Mouse (Mus musculus) liver, embryonic 16.5 days (tissue): ENCODE measurements at regions not wholly inside any gene's neighbourhood (a gene's known extent, or its start where the extent isn't known, plus 50 kb on each side); places are given as distances from the start of the nearest gene placed in this dataset.

ENCODE experiments used
- ATAC-seq: fragments of 200-750 bp; cut with Nextera tagmentation; 2 replicates; pipeline ENCODE4 v1.8.0; 2017; ENCODE audit warnings: low read depth, mild to moderate bottlenecking, moderate number of reproducible peaks, moderate library complexity
- H3K27ac ChIP-seq: fragments of 300-500 bp; sonication (generic); 2 replicates; pipeline ENCODE4 v1.5.1; 2014; ENCODE audit warnings: mild to moderate bottlenecking, low read length
- H3K27me3 ChIP-seq: fragments of 300-500 bp; sonication (generic); 2 replicates; pipeline ENCODE4 v1.6.1; 2014; ENCODE audit warnings: low read depth, low read length, mixed read lengths; ENCODE audit not compliant: control insufficient read depth, insufficient read depth
- H3K36me3 ChIP-seq: fragments of 300-500 bp; sonication (generic); 2 replicates; pipeline ENCODE4 v1.6.1; 2014; ENCODE audit warnings: mild to moderate bottlenecking; ENCODE audit not compliant: control insufficient read depth, insufficient read depth
- H3K4me1 ChIP-seq: fragments of 300-500 bp; sonication (generic); 2 replicates; pipeline ENCODE4 v1.6.1; 2014; ENCODE audit warnings: low read depth, low read length, mixed read lengths; ENCODE audit not compliant: control insufficient read depth
- H3K4me2 ChIP-seq: fragments of 300-500 bp; sonication (generic); 2 replicates; pipeline ENCODE4 v1.6.1; 2014; ENCODE audit warnings: low read depth, low read length, mixed read lengths
- H3K4me3 ChIP-seq: fragments of 300-500 bp; sonication (generic); 2 replicates; pipeline ENCODE4 v1.5.1; 2014; ENCODE audit warnings: low read depth, mild to moderate bottlenecking, low read length
- H3K9ac ChIP-seq: fragments of 300-500 bp; sonication (generic); 2 replicates; pipeline ENCODE4 v1.6.1; 2014; ENCODE audit warnings: low read depth, low read length
- H3K9me3 ChIP-seq: fragments of 300-500 bp; sonication (generic); replicated peaks from 2 replicates; pipeline ENCODE4 v1.6.1; 2016; ENCODE audit warnings: low read length; ENCODE audit not compliant: control insufficient read depth
- WGBS: fragments of 180-500 bp; shearing (Covaris S2); extraction: QIAGEN DNeasy Blood & Tissue Kit; methylation state at CpG from one replicate; pipeline ENCODE4 v1.1.7; 2014; ENCODE audit not compliant: insufficient replicate concordance; 5-methylcytosine and 5-hydroxymethylcytosine counted together

DNA sequence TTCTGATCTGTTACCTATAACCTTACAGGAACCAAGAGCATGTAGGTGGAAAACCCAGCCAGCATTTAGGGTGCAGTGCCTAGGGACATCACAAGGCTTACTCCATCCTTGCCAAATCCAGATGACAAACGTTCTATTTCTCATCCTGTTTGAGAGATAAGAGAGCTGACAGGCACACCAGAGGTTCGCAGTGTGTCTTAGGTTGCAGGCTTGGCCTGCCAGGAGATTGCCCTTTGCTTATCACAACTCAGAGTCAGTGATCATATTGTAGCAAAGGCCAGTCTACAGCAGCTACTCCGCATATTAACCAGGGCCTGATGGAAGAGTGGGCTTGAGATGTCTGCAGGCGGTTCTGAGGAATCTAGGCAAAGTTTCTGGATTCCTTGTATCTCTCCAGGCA is 668.0 kb downstream of the Bcl11a start:
- Histone ChIP-seq H3K4me3 (no peak overlapping the region), H3K4me2 (no peak overlapping the region), H3K27ac (no peak overlapping the region), H3K27me3 (no peaks in the 10 kb centered on the region), H3K9ac (no peak overlapping the region), H3K4me1 (no peaks in the 10 kb centered on the region), H3K36me3 (no peaks in the 10 kb centered on the region), H3K9me3 (no peaks in the 10 kb centered on the region)
- 43% methylated on average over 4 of the region's 4 CpGs for WGBS
- ATAC-seq: no peak

DNA sequence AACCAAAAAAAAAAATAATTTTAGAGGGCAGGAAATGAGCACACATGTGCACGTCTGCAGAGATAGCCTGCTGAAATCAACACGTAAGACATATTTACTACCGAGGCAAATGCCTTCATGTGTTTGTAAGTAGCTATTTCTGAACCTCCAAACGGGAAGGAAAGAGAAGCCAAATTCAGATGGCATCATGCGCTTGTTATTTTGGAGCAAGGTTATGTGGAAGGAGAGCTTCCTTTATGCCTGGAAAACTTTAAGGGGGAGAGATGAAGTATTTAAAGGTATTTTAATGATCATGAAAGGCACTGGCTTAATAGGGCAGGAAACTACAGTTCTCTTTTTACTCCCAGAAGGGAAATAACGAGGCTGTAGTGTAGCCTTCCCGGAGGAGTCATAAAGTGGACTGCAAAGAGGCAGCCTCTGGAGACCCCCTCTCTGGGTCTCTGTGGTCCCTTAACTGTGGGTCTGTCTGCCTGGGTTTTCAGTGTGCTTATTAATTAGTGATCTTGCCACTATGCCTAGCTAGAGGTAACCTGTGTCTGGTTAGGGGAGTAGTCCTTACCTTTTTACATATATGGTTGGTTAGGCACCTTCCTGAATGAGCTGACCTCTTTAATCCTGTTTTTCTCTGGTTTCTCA is 672.4 kb downstream of the Bcl11a start:
- Histone ChIP-seq H3K4me3 (no peak overlapping the region), H3K27me3 (no peaks in the 10 kb centered on the region), H3K4me1 (no peaks in the 10 kb centered on the region), H3K4me2 (no peak overlapping the region), H3K27ac (no peak overlapping the region), H3K36me3 (no peaks in the 10 kb centered on the region), H3K9me3 (no peaks in the 10 kb centered on the region), H3K9ac (no peak overlapping the region)
- ATAC-seq: no peak
- 40% methylated on average over 7 of the region's 7 CpGs for WGBS

DNA sequence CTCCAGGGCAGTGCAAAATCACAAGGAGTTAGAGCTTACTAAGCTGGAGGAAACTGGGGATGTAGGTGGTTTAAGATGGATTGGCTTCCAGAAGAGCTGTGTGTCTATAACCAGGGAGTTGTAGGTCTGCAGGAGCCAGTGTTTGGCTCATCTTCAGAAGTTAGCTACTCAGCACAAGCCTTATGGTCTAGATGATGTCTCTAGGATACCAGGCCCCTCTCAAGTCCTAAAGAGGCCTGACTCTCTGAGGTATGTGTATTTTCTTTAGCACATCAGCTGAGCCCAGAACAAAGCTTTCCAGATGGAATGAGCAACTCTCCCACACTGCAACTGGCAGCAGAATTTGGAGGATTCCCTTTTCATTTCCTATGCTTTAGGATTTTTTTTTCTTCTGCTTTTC is 680.3 kb downstream of the Bcl11a start:
- H3K27me3 ChIP-seq: no peaks in the 10 kb centered on the region
- no peak overlapping the region for H3K4me2 ChIP-seq
- H3K4me1 ChIP-seq: no peaks in the 10 kb centered on the region
- no peak overlapping the region for H3K4me3 ChIP-seq
- no peak overlapping the region for H3K27ac ChIP-seq
- no peaks in the 10 kb centered on the region for H3K36me3 ChIP-seq
- no peaks in the 10 kb centered on the region for H3K9me3 ChIP-seq
- no peak for ATAC-seq
- no peak overlapping the region for H3K9ac ChIP-seq

DNA sequence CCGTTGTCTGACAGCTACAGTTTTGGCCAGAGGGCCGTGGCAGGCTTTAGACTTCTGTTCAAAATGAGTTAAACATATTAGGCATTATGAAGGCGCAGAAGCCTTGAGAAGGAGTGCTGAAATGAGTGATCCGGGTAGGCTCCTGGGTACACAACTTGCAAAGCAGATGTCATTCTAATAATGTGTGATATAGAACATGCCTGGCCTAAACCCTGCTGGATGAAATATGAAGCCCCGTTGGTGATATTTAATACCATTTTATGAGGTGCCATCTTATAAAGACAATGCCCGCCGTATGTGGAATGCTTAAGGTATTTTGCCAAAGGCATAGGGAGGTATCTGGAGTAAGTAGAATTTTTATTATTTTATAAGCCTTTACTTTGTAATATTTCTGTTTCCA is 705.6 kb downstream of the Bcl11a start:
- no peak overlapping the region for H3K9ac ChIP-seq
- H3K9me3 ChIP-seq: no peaks in the 10 kb centered on the region
- no peak overlapping the region for H3K4me2 ChIP-seq
- H3K27me3 ChIP-seq: no peaks in the 10 kb centered on the region
- ATAC-seq: no peak
- H3K4me3 ChIP-seq: no peak overlapping the region
- WGBS: 60% methylated on average over 7 of the region's 7 CpGs
- no peaks in the 10 kb centered on the region for H3K4me1 ChIP-seq
- H3K27ac ChIP-seq: no peak overlapping the region
- H3K36me3 ChIP-seq: no peaks in the 10 kb centered on the region

DNA sequence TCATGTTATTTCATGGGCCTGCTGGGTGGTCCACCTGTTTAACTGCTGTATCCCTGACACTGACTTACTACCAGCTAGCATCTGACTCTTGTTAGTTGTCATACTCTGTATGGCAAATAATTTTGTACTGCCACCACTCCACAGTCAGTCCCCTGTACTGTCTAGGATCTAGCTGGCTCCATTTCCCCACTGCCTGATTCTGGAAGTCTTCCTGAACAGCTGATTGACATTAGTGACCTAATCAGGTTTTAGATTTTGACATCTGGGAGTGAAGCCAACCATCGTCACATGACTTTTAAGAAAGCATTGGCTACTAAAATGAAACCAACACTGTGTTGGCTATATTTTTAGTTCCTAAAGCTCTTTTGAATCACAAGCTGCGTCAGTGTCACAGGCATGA is 711.3 kb downstream of the Bcl11a start:
- H3K9me3 ChIP-seq: no peaks in the 10 kb centered on the region
- no peaks in the 10 kb centered on the region for H3K27me3 ChIP-seq
- no peak overlapping the region for H3K4me3 ChIP-seq
- no peak overlapping the region for H3K27ac ChIP-seq
- 61% methylated on average over 2 of the region's 2 CpGs for WGBS
- no peak overlapping the region for H3K4me2 ChIP-seq
- H3K9ac ChIP-seq: no peak overlapping the region
- H3K36me3 ChIP-seq: no peaks in the 10 kb centered on the region
- no peaks in the 10 kb centered on the region for H3K4me1 ChIP-seq
- no peak for ATAC-seq

DNA sequence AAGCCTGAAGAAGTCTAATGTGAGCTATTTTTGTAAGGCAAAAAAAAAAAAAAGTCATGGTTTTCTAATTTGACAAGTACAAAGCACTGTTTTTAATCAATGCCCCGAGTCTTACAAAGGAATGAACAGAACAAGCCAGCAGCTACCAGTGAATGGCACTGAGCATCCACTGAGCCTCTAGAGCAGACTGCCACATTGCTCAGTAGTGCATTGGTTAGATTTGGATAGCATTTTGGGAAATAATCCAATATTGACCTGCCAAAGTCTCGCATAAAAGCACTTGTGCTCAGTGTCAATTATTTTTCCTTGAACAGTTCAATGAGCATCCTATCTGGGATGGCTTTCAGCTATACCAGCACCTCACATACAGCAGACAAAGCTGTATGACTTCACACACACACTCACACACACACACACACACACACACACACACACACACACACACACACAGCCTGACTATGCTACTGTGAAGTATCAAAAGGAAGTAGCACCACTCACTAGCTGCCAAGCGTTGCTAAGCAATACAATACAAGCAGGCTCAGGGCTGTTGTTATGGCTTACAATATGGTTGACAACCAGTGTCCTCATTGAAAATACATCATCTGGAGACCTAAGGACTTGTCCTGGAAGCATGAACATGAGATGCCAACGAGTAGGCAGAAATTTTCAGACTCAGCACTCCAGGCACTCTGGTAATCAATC is 717.8 kb downstream of the Bcl11a start:
- H3K4me2 ChIP-seq: no peak overlapping the region
- no peaks in the 10 kb centered on the region for H3K9me3 ChIP-seq
- H3K4me1 ChIP-seq: no peaks in the 10 kb centered on the region
- H3K9ac ChIP-seq: no peak overlapping the region
- WGBS: 42% methylated on average over 4 of the region's 4 CpGs
- H3K36me3 ChIP-seq: no peaks in the 10 kb centered on the region
- H3K27ac ChIP-seq: no peak overlapping the region
- ATAC-seq: no peak
- no peak overlapping the region for H3K4me3 ChIP-seq
- no peaks in the 10 kb centered on the region for H3K27me3 ChIP-seq

DNA sequence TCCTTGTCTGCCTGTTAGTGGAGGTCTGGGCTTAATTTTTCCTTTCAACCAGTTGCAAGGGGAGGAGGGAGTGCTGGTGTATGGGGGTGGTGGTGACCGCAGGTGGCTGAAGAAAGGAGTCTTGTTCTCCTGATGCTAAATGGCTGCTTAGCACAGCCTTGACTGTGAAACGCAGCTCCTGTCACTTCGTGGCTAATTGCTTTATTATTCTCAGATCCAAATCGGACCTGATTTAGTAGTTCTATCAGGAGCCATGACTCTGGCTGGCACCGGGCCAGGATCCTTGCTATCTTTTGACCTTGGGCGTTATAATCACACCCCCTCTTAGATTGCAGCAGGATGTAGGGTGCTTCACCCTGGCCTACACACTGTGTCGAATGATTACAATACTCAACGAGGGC is 726.8 kb downstream of the Bcl11a start:
- no peak for ATAC-seq
- Histone ChIP-seq H3K4me1 (no peaks in the 10 kb centered on the region), H3K27ac (no peak overlapping the region), H3K4me3 (no peak overlapping the region), H3K27me3 (no peaks in the 10 kb centered on the region), H3K4me2 (no peak overlapping the region), H3K36me3 (no peaks in the 10 kb centered on the region), H3K9me3 (no peaks in the 10 kb centered on the region), H3K9ac (no peak overlapping the region)
- 51% methylated on average over 8 of the region's 8 CpGs for WGBS

DNA sequence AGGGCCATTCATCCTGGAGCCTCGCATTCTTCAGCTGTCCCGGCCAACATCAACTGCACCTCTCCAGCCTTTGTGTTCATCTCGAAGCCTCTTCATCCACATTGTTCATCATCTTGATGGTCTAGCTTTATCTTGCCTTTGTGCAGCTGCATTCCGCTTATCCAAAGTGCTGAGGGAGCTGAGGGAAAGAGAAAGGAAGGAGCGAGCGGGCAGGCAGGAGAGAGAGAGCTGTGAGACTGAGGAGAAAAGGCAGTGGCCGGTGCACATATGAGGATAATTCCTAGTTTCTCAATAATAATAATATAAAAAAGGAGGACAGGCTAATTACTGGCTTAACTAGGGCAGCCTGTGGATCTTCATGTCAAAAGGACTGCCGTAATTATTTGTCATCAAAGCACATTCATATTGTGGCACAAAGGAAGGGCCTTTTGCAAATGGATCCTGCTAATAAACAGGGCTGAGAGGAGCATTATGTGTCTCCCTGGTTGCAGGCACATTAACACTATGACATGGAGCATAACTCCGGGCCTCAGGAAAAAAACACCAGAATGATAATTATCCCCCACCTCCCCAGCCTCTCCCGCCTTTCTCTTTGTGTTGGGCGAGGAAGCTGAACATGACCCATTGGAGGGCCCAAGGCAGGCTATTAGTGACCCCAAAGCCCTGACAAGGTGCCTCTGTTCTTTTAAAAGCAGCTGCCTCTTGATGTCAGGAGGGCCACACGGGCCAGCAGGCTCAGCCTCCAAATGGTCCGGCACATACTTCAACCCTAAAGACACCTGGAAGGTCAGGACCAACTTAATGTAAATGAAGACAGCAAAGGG is 751.9 kb downstream of the Bcl11a start:
- Histone ChIP-seq H3K36me3 (no peaks in the 10 kb centered on the region), H3K27ac (no peak overlapping the region), H3K9ac (no peak overlapping the region), H3K4me1 (no peaks in the 10 kb centered on the region), H3K4me3 (no peak overlapping the region), H3K27me3 (no peaks in the 10 kb centered on the region), H3K4me2 (no peak overlapping the region), H3K9me3 (no peaks in the 10 kb centered on the region)
- WGBS: 72% methylated on average over 13 of the region's 13 CpGs
- ATAC-seq: no peak

DNA sequence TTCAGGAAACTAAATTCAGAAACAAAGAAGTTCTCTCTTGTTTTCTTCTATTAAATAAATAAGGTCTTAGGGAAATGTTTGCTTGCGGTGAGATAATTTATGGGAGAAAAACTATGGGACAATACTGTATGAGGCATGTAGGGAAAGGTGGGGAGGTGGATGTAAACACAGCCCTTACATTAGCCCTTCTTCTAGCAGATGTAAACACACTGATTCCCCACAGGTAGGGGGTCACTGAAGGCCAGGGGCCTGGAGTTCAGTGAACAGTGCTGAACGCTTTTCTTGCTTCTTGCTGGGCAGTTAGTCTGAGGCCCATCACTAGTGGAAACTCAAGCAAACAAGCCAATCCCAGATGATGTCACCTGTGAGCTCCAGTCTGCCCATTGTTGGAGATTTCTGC is 752.6 kb downstream of the Bcl11a start:
- WGBS: 64% methylated on average over 2 of the region's 2 CpGs

More for the DNA sequence above, 752.6 kb downstream of the Bcl11a start:
- no peak overlapping the region for H3K9ac ChIP-seq
- H3K36me3 ChIP-seq: no peaks in the 10 kb centered on the region
- H3K4me2 ChIP-seq: no peak overlapping the region
- H3K9me3 ChIP-seq: no peaks in the 10 kb centered on the region
- H3K27me3 ChIP-seq: no peaks in the 10 kb centered on the region
- no peaks in the 10 kb centered on the region for H3K4me1 ChIP-seq
- H3K4me3 ChIP-seq: no peak overlapping the region
- no peak overlapping the region for H3K27ac ChIP-seq
- ATAC-seq: no peak
